Mouse (Mus musculus) kidney, adult 2 months (tissue): ENCODE results near the gene Enpp3. TPM values are rescaled to one million over a fixed set of nuclear protein-coding genes. Genes with fewer than 3 reads are reported as not detected.

Experiments used
- DNase-seq: peaks from one replicate; pipeline ENCODE4 v3.0.0; 2021
- H3K27ac ChIP-seq: fragments of 200-500 bp; 2 replicates; pipeline ENCODE4 v1.5.1; 2012; ENCODE audit warnings: low read depth, low read length, control low read depth, inconsistent platforms; ENCODE audit not compliant: insufficient read depth
- H3K27me3 ChIP-seq: fragments of 200-500 bp; replicated peaks from 2 replicates; pipeline ENCODE4 v1.6.1; 2012; ENCODE audit warnings: mild to moderate bottlenecking, moderate library complexity, low read length, inconsistent platforms; ENCODE audit not compliant: control insufficient read depth, insufficient read depth
- H3K36me3 ChIP-seq: fragments of 200-500 bp; 2 replicates; pipeline ENCODE4 v1.6.1; 2012; ENCODE audit warnings: mild to moderate bottlenecking, moderate library complexity, low read length, inconsistent platforms; ENCODE audit not compliant: control insufficient read depth, insufficient read depth
- H3K4me1 ChIP-seq: fragments of 200-500 bp; 2 replicates; pipeline ENCODE4 v1.6.1; 2011; ENCODE audit warnings: low read length; ENCODE audit not compliant: control insufficient read depth, insufficient read depth
- H3K4me3 ChIP-seq: fragments of 200-500 bp; 2 replicates; pipeline ENCODE4 v1.5.1; 2011; ENCODE audit warnings: mild to moderate bottlenecking, low read depth, low read length, control low read depth; ENCODE audit not compliant: insufficient read depth
- CTCF ChIP-seq: fragments of 200-500 bp; conservative IDR thresholded peaks from 2 replicates; pipeline ENCODE4 v1.5.1; 2011; ENCODE audit warnings: low read depth, mild to moderate bottlenecking, control low read depth, low read length, moderate library complexity, mixed read lengths; ENCODE audit not compliant: insufficient read depth, insufficient read length
- POLR2A ChIP-seq: fragments of 200-500 bp; IDR thresholded peaks from one replicate; pipeline ENCODE4 v1.6.1; 2011; ENCODE audit warnings: low read depth, low read length, control low read depth
- WGBS: fragments of 180-500 bp; shearing (Covaris S2); methylation state at CpG from one replicate; pipeline ENCODE4 v1.1.7; 2018; 5-methylcytosine and 5-hydroxymethylcytosine counted together
- polyA plus RNA-seq: library from polyadenylated mRNA; depleted of rRNA; stranded (reverse); fragments of >200 nt; gene quantifications from 2 replicates; pipeline ENCODE4 v1.2.3, GENCODE M21; 2012

Gene Enpp3
- polyA plus RNA-seq, 1 experiment = 30.1 TPM

DNA sequence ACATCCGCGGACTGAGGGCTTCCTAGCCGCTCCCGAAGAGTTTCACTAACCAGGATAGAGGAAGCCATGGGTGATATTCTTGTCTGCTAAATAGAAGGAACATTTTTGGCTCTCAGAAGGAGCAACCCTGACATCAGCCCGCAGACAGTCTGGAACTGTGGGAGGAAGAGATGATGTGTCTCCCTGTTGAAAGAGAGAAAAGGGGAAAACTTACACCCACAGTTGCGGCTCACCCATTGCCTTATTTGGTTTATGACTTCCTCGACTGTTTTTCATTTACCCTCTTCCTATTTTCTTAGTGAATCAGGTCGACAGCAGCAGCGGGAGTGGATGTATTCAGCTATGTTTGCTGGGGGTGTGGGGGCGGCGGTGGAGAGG, 64.0 kb downstream of the Enpp3 start:
- H3K27me3 ChIP-seq = no peaks in the 10 kb centered on the region
- no peak overlapping the region for H3K27ac ChIP-seq
- H3K4me1 ChIP-seq = no peaks in the 10 kb centered on the region
- TF ChIP-seq CTCF = no peak
- no peak for TF ChIP-seq POLR2A
- H3K36me3 ChIP-seq = no peaks in the 10 kb centered on the region
- H3K4me3 ChIP-seq = no peak overlapping the region
- 49% methylated on average over 11 of the region's 11 CpGs for WGBS
- no peak for DNase-seq

GRCm38 (mm10) chr10:24777916-24778642, 64.5 kb downstream of the Enpp3 start:
- no peak for TF ChIP-seq POLR2A
- TF ChIP-seq CTCF = no peak

DNA sequence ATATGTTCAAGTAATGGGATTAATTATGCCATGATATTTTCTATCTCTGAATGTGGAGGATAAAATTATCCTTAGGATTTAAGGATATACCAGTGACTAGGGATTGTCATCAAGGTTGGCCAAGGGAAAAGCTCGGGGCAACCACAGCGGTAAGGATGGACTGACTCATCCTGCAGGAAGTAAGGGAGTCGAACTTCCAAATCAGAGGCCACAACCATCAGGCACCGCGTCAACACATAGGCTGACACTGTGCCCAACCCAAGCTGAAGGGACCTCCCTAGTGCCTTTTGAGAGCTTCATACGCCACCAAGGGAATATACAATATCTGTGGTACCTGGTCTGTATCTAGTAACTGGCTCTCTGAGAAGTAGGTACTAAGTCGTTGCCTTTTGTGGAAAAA, 73.1 kb downstream of the Enpp3 start:
- H3K4me1 ChIP-seq = no peaks in the 10 kb centered on the region; the same call in 1 of the 2 replicates
- no peak for DNase-seq
- no peak overlapping the region for H3K27ac ChIP-seq
- WGBS = 92% methylated on average over 7 of the region's 7 CpGs
- TF ChIP-seq POLR2A (no peak), CTCF (no peak)
- H3K27me3 ChIP-seq = no peaks in the 10 kb centered on the region; the same call in 1 of the 2 replicates
- no peaks in the 10 kb centered on the region for H3K36me3 ChIP-seq
- H3K4me3 ChIP-seq = no peak overlapping the region

More at GRCm38 (mm10) chr10:24777916-24778642, 64.5 kb downstream of the Enpp3 start:
- no peak overlapping the region for H3K4me3 ChIP-seq
- DNase-seq = peak; percentile 61
- 58% methylated on average over 14 of the region's 14 CpGs for WGBS
- H3K27me3 ChIP-seq = no peaks in the 10 kb centered on the region
- no peak overlapping the region for H3K27ac ChIP-seq
- H3K4me1 ChIP-seq = no peaks in the 10 kb centered on the region
- no peaks in the 10 kb centered on the region for H3K36me3 ChIP-seq

- TF ChIP-seq POLR2A = no peak
- TF ChIP-seq CTCF = no peak
- Histone ChIP-seq H3K4me1 (no peaks in the 10 kb centered on the region; the same call in 1 of the 2 replicates), H3K27ac (no peak overlapping the region), H3K4me3 (no peak overlapping the region), H3K27me3 (no peaks in the 10 kb centered on the region; the same call in 1 of the 2 replicates), H3K36me3 (no peaks in the 10 kb centered on the region)
- DNase-seq = no peak
- WGBS = 81% methylated on average over 11 of the region's 11 CpGs
Measured at GRCm38 (mm10) chr10:24767695-24768094, 74.9 kb downstream of the Enpp3 start.

DNA sequence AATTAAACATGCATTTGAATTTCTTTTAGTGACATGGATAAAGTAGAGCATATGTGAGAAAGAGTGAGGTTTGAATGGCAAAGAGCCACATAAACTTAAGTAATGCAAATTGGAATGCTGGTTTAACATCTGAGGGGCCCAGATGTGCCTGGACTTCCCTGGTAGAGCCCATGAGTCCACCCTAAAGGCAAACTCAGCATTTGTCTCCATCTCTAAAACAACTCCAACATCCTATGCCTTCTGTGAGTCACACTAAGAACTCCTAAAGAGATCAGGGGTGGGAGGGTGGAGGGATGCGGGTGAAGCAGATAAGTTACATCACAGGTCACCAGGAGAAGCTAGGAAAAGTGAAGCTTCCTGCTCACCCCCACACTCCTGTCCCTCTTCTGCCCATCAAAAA, 76.6 kb downstream of the Enpp3 start:
- Histone ChIP-seq H3K4me1 (no peaks in the 10 kb centered on the region; the same call in 1 of the 2 replicates), H3K27ac (no peak overlapping the region), H3K4me3 (no peak overlapping the region), H3K27me3 (no peaks in the 10 kb centered on the region; the same call in 1 of the 2 replicates), H3K36me3 (no peaks in the 10 kb centered on the region)
- TF ChIP-seq CTCF (no peak), POLR2A (no peak)
- 91% methylated on average over 1 of the region's 1 CpGs for WGBS
- DNase-seq = no peak

GRCm38 (mm10) chr10:24765151-24765755, 77.4 kb downstream of the Enpp3 start:
- Histone ChIP-seq H3K36me3 (no peaks in the 10 kb centered on the region), H3K4me3 (no peak overlapping the region), H3K27me3 (no peaks in the 10 kb centered on the region), H3K27ac (no peak overlapping the region), H3K4me1 (no peaks in the 10 kb centered on the region)
- 37% methylated on average over 6 of the region's 6 CpGs for WGBS
- no peak for DNase-seq
- TF ChIP-seq POLR2A = no peak
- no peak for TF ChIP-seq CTCF

DNA sequence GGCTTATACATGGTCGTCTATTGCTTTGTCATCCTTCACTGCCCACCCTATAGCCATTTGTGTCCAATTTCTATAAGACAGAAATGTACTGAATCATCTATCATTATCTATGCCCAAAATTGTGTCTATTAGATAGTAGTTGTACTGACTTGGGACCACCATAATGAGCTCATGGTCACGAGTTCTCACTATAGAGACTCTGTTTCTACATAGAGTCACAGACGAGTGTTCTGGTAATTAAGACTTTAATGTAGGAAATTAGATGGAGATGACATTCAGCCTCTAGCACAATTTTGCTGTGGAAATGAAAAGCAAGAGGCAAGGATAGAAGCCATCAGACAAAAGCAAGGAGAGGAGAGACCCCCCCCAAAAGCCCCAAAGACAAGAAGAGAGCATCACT, 78.0 kb downstream of the Enpp3 start:
- no peak overlapping the region for H3K4me3 ChIP-seq
- no peak for TF ChIP-seq CTCF
- TF ChIP-seq POLR2A = no peak
- H3K27me3 ChIP-seq = no peaks in the 10 kb centered on the region
- no peaks in the 10 kb centered on the region for H3K36me3 ChIP-seq
- no peak overlapping the region for H3K27ac ChIP-seq
- H3K4me1 ChIP-seq = no peaks in the 10 kb centered on the region
- WGBS = 77% methylated on average over 3 of the region's 3 CpGs
- DNase-seq = no peak
